Mouse (Mus musculus) c-Kit-negative CD71-positive TER-119-positive erythroid progenitor cells, embryonic 14.5 days (primary cell): ENCODE measurements around the gene Pfn1.

Experiments
- DNase-seq: peaks from one replicate; pipeline ENCODE4 v3.0.0-alpha.2; 2013; ENCODE audit warnings: low read depth, low spot score

Pfn1 gene

GRCm38 (mm10) chr11:70654198-70654922, at the start of gene Pfn1:
Gene Pfn1 (minus strand): TSS chr11:70654644.
- peak; percentile 56 for DNase-seq

- DNase-seq = no peak
Measured at GRCm38 (mm10) chr11:70702781-70703180, 48.3 kb upstream of the Pfn1 start.

GRCm38 (mm10) chr11:70701984-70702733, 47.7 kb upstream of the Pfn1 start:
- no peak for DNase-seq

GRCm38 (mm10) chr11:70701221-70701955, 46.9 kb upstream of the Pfn1 start:
- no peak for DNase-seq

- no peak for DNase-seq
Measured at GRCm38 (mm10) chr11:70700613-70701012, 46.2 kb upstream of the Pfn1 start.

GRCm38 (mm10) chr11:70699722-70700556, 45.5 kb upstream of the Pfn1 start, which contains the start of the genes Inca1 and Kif1c:
Gene Inca1 (minus strand): TSS chr11:70700155.
Gene Kif1c (plus strand): TSS chr11:70700548.
- peak; percentile 84 for DNase-seq

GRCm38 (mm10) chr11:70699051-70699450, 44.6 kb upstream of the Pfn1 start:
- no peak for DNase-seq

- no peak for DNase-seq
Measured at GRCm38 (mm10) chr11:70697376-70697775, 42.9 kb upstream of the Pfn1 start.

GRCm38 (mm10) chr11:70693504-70693903, 39.1 kb upstream of the Pfn1 start:
- DNase-seq = no peak

- no peak for DNase-seq
Measured at GRCm38 (mm10) chr11:70689578-70689977, 35.1 kb upstream of the Pfn1 start.

- DNase-seq = no peak
Measured at GRCm38 (mm10) chr11:70688372-70688771, 33.9 kb upstream of the Pfn1 start.

GRCm38 (mm10) chr11:70687601-70688199, 33.3 kb upstream of the Pfn1 start, which contains the start of gene Camta2:
Gene Camta2 (minus strand): TSS chr11:70688105.
- no peak for DNase-seq

- DNase-seq = no peak
Measured at GRCm38 (mm10) chr11:70686901-70687566, 32.6 kb upstream of the Pfn1 start.

GRCm38 (mm10) chr11:70683640-70684039, 29.2 kb upstream of the Pfn1 start:
- DNase-seq = no peak

GRCm38 (mm10) chr11:70681897-70682581, 27.6 kb upstream of the Pfn1 start:
- no peak for DNase-seq

GRCm38 (mm10) chr11:70681170-70681569, 26.7 kb upstream of the Pfn1 start:
- no peak for DNase-seq

- no peak for DNase-seq
Measured at GRCm38 (mm10) chr11:70679894-70680293, 25.4 kb upstream of the Pfn1 start.

- no peak for DNase-seq
Measured at GRCm38 (mm10) chr11:70679361-70679760, 24.9 kb upstream of the Pfn1 start.

- no peak for DNase-seq
Measured at GRCm38 (mm10) chr11:70678576-70678975, 24.1 kb upstream of the Pfn1 start.

GRCm38 (mm10) chr11:70678092-70678491, 23.6 kb upstream of the Pfn1 start:
- no peak for DNase-seq
